Mouse (Mus musculus): ENCODE results near the gene Dab1.

DNA sequence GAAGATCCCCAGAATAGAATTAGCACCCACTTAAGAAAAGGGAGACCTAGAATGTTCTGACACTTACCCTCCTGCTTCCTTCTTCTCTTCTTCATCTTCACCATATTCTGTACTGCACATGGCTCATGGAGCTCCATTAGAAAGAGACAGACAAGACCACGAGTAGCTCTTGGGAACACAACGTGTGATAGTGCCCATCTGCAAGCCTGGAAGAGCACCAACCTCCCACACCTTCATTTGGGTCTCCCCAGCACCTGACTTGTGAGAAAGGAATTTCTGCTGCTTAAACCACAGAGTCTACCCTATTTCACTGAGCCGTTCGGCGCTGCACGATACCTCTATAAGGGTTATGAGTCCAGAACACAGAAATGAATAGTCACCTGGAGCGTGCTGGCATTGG, 977.8 kb downstream of the Dab1 start:
- TF ChIP-seq CTCF (IDR thresholded peaks at IDR 0.05) (no peak), EP300 (IDR thresholded peaks at IDR 0.05) (no peak)
